Mouse (Mus musculus) heart, adult 2 months (tissue): ENCODE results near the gene Spata32.

Source experiments
- CTCF ChIP-seq: fragments of 200-600 bp; IDR thresholded peaks from 2 replicates; pipeline ENCODE4 v1.8.1; 2022; ENCODE audit warnings: antibody characterized with exemption, mild to moderate bottlenecking, moderate library complexity
- EP300 ChIP-seq: fragments of 200-500 bp; IDR thresholded peaks from 2 replicates; pipeline ENCODE4 v1.6.1; 2011; ENCODE audit warnings: low read depth, low read length, control low read depth; ENCODE audit not compliant: insufficient read depth
- POLR2A ChIP-seq: fragments of 200-500 bp; IDR thresholded peaks from 2 replicates; pipeline ENCODE4 v1.6.1; 2011; ENCODE audit warnings: mild to moderate bottlenecking, low read depth, low read length, control low read depth; ENCODE audit not compliant: insufficient read depth

DNA sequence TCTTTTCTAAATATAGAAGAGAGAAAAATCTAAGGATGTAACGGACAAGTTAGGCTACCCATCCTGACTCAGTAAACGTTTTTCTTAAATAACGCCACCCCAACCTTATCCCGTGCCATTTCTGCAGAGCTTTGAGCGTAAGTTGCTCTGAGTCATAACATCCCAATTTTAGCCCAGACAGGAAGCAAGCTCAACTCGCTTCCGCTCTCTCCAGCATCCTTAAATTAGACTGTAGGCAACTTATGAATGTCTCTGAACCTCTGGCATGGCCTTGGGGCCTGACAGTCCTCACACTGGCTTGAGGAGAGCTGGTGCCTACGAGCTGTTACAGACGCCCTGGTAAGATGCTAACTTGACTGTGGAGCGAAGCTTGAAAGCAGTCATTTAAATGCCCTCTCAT, 5.2 kb upstream of the Spata32 start:
- TF ChIP-seq CTCF (no peak), POLR2A (peak; percentile 63), EP300 (0 out of 2 replicates have a peak, but pooled peaks have one; percentile 13)
